Comparison of ENCODE assay signal across 25 mouse cellular contexts in genomic region chr8:58510516-58510915, GRCm38 (mm10).
"Had no signal": no experiment of that assay in that cellular context is flagged by ENCODE, and none has a peak within 500 bp of the region (broad histone marks: within the 10 kb centered on the region; RNA-seq: fewer than 3 reads in every experiment).

No protein-coding gene starts in this region.

- H3K9ac ChIP-seq: heart, embryonic 13.5 days; heart, embryonic 15.5 days; hindbrain, embryonic 14.5 days; limb, embryonic 12.5 days; liver, embryonic 13.5 days had no signal

- DNase-seq: gastrocnemius, adult 2 months; gastrocnemius, postnatal 10 days; gastrocnemius, postnatal 25 days; heart, adult 2 months; heart, postnatal 14 days; heart, postnatal 36 days; kidney, adult 11 months; kidney, adult 2 months; kidney, adult 9 months; kidney, postnatal 10 days; kidney, postnatal 25 days; kidney, postnatal 4 days; liver; liver, embryonic 13.5 days had no signal

- H3K4me1 ChIP-seq: heart, embryonic 13.5 days; heart, embryonic 15.5 days; limb, embryonic 10.5 days; limb, embryonic 12.5 days; liver, embryonic 13.5 days had no signal

- H3K4me2 ChIP-seq: heart, embryonic 11.5 days; heart, embryonic 13.5 days; heart, embryonic 15.5 days; hindbrain, embryonic 14.5 days; limb, embryonic 12.5 days; liver, embryonic 11.5 days; liver, embryonic 13.5 days had no signal

- ATAC-seq: hindbrain, embryonic 16.5 days; intestine, embryonic 16.5 days had no signal

- H3K4me3 ChIP-seq: gastrocnemius, adult 2 months; heart, adult 2 months; heart, embryonic 13.5 days; heart, embryonic 15.5 days; layer of hippocampus, adult 2 months; left cerebral cortex, adult 2 months; limb, embryonic 10.5 days; limb, embryonic 12.5 days; liver, embryonic 13.5 days had no signal

- H3K27me3 ChIP-seq: heart, embryonic 13.5 days; heart, embryonic 15.5 days; limb, embryonic 12.5 days; liver, embryonic 13.5 days had no signal

- H3K9me3 ChIP-seq: heart, embryonic 13.5 days; heart, embryonic 15.5 days; limb, embryonic 10.5 days; limb, embryonic 12.5 days; liver, embryonic 13.5 days had no signal

- H3K36me3 ChIP-seq: heart, embryonic 13.5 days; heart, embryonic 15.5 days; limb, embryonic 10.5 days; limb, embryonic 12.5 days; liver, embryonic 13.5 days had no signal

- H3K27ac ChIP-seq: gastrocnemius, adult 2 months; heart, adult 2 months; heart, embryonic 13.5 days; heart, embryonic 15.5 days; hindbrain, embryonic 14.5 days; layer of hippocampus, adult 2 months; left cerebral cortex, adult 2 months; limb, embryonic 10.5 days; limb, embryonic 12.5 days; liver, embryonic 13.5 days had no signal
